Mouse (Mus musculus): ENCODE data around the gene Dlx6. TPM values are rescaled to one million over a fixed set of nuclear protein-coding genes. Genes with fewer than 3 reads are reported as not detected.
A peak's percentile ranks its signal among the peaks of the same experiment; 100 is the strongest.

Dlx6 gene
- total RNA-seq (2022): under 1 TPM in 1 of 4 experiments, not detected in 3; 0.67 TPM

GRCm38 (mm10) chr6:6863160-6863870 lies at the start of gene Dlx6:
Gene Dlx6, plus strand, starts transcription at chr6:6863334.
- DNase-seq: no peak

- no peak for DNase-seq
Measured at GRCm38 (mm10) chr6:6816821-6817220, 46.3 kb upstream of the Dlx6 start.

- DNase-seq: peak; percentile 25
Measured at GRCm38 (mm10) chr6:6818036-6818788, 44.9 kb upstream of the Dlx6 start.

- DNase-seq: peak; percentile 4
Measured at GRCm38 (mm10) chr6:6819134-6819533, 44.0 kb upstream of the Dlx6 start.

GRCm38 (mm10) chr6:6825313-6825712 lies 37.8 kb upstream of the Dlx6 start:
- no peak for DNase-seq

GRCm38 (mm10) chr6:6826861-6827260 lies 36.3 kb upstream of the Dlx6 start:
- no peak for DNase-seq

- DNase-seq: no peak
Measured at GRCm38 (mm10) chr6:6830446-6830845, 32.7 kb upstream of the Dlx6 start.

- DNase-seq: no peak
Measured at GRCm38 (mm10) chr6:6833301-6833700, 29.8 kb upstream of the Dlx6 start.

GRCm38 (mm10) chr6:6848541-6848940 lies 14.6 kb upstream of the Dlx6 start:
- no peak for DNase-seq

GRCm38 (mm10) chr6:6849744-6850143 lies 13.4 kb upstream of the Dlx6 start:
- no peak for DNase-seq

- no peak for DNase-seq
Measured at GRCm38 (mm10) chr6:6850324-6851060, 12.6 kb upstream of the Dlx6 start.

GRCm38 (mm10) chr6:6851166-6851565 lies 12.0 kb upstream of the Dlx6 start:
- DNase-seq: no peak

- no peak for DNase-seq
Measured at GRCm38 (mm10) chr6:6852944-6853343, 10.2 kb upstream of the Dlx6 start.

- DNase-seq: no peak
Measured at GRCm38 (mm10) chr6:6854176-6854575, 9.0 kb upstream of the Dlx6 start.

GRCm38 (mm10) chr6:6854902-6855745 lies 8.0 kb upstream of the Dlx6 start:
- no peak for DNase-seq

- no peak for DNase-seq
Measured at GRCm38 (mm10) chr6:6855746-6856185, 7.4 kb upstream of the Dlx6 start.

- DNase-seq: no peak
Measured at GRCm38 (mm10) chr6:6856316-6856715, 6.8 kb upstream of the Dlx6 start.

- DNase-seq: no peak
Measured at GRCm38 (mm10) chr6:6856881-6857280, 6.3 kb upstream of the Dlx6 start.

GRCm38 (mm10) chr6:6857766-6858165 lies 5.4 kb upstream of the Dlx6 start:
- DNase-seq: no peak

- DNase-seq: no peak
Measured at GRCm38 (mm10) chr6:6858571-6858970, 4.6 kb upstream of the Dlx6 start.

GRCm38 (mm10) chr6:6859111-6859949 lies 3.8 kb upstream of the Dlx6 start:
- no peak for DNase-seq

Measured in adrenal gland, adult 8-10 months (tissue).